In genomic region chr12:84178052-84178451, GRCm38 (mm10) we compare ENCODE assay signal across 11 mouse cellular contexts. TPM values are rescaled to one million over a fixed set of nuclear protein-coding genes. Genes with fewer than 3 reads are reported as not detected.
A peak's percentile ranks its signal among the peaks of the same experiment; 100 is the strongest.
DNase-seq lines count a peak whose midpoint lies in the region; ATAC-seq and TF ChIP-seq lines count a peak whose summit lies in the region.
"Had no signal": no experiment of that assay in that cellular context is flagged by ENCODE, and none has a peak within 500 bp of the region (broad histone marks: within the 10 kb centered on the region; RNA-seq: fewer than 3 reads in every experiment).

No protein-coding gene starts in this region.

- peaks cover 49 to 70% of the 10 kb centered on the region in 2 experiments for H3K4me1 ChIP-seq in MEL (ENCODE audit: control insufficient read depth in 1 of 2, insufficient read depth in 2 of 2, low read length in 2 of 2)
- peaks cover 89% of the 10 kb centered on the region for H3K4me1 ChIP-seq in liver, postnatal 0 days (ENCODE audit: insufficient read depth)
- H3K4me1 ChIP-seq in midbrain, postnatal 0 days (ENCODE audit: insufficient read depth, low read length), result peaks cover 23% of the 10 kb centered on the region

- WGBS in liver, postnatal 0 days (ENCODE audit: insufficient replicate concordance), result 43% methylated on average over 1 of the region's 1 CpGs
- WGBS in midbrain, postnatal 0 days, result 75% methylated on average over 1 of the region's 1 CpGs

- no peak for TF ChIP-seq CTCF in layer of hippocampus, adult 2 months (conservative IDR thresholded peaks at IDR 0.05)
- no peak for TF ChIP-seq CTCF in MEL (IDR thresholded peaks at IDR 0.05 in 2 of 3, conservative IDR thresholded peaks at IDR 0.05 in 1 of 3; ENCODE audit: control insufficient read depth in 1 of 3, insufficient read depth in 1 of 3, low read depth in 2 of 3, low read length in 3 of 3, poor library complexity in 1 of 3, severe bottlenecking in 1 of 3)
- TF ChIP-seq CTCF in liver, postnatal 0 days (IDR thresholded peaks at IDR 0.05; ENCODE audit: low read depth), result no peak
- TF ChIP-seq CTCF in midbrain, postnatal 0 days (IDR thresholded peaks at IDR 0.05), result no peak

- TF ChIP-seq POLR2A in MEL (IDR thresholded peaks at IDR 0.05; ENCODE audit: control insufficient read depth in 1 of 2, insufficient read depth in 1 of 2, low read depth in 1 of 2, low read length in 2 of 2, poor library complexity in 1 of 2), result no peak

- H3K79me2 ChIP-seq in MEL (ENCODE audit: control insufficient read depth, insufficient read depth, low read length, poor library complexity), result peaks cover 78% of the 10 kb centered on the region

- DNase-seq in adrenal gland, postnatal 14 days, result peak; percentile 69
- no peak for DNase-seq in adrenal gland, adult 18-20 months (ENCODE audit: low spot score in 2 of 2)
- DNase-seq in layer of hippocampus, adult 2 months (ENCODE audit: low spot score in 2 of 2), result no peak
- DNase-seq in layer of hippocampus, postnatal 14 days (ENCODE audit: low spot score in 2 of 2), result no peak
- DNase-seq in MEL (ENCODE audit: low read depth, low spot score), result no peak
- DNase-seq in liver, postnatal 0 days, result no peak
- DNase-seq in midbrain, postnatal 0 days (ENCODE audit: low spot score), result no peak
- no peak for DNase-seq in cerebellum, adult 9-10 months
- DNase-seq: cerebellum, adult 18-20 months had no signal

- H3K27me3 ChIP-seq in MEL (ENCODE audit: control insufficient read depth in 1 of 2, insufficient read depth in 2 of 2, low read length in 2 of 2), result no peaks in the 10 kb centered on the region
- H3K27me3 ChIP-seq in liver, postnatal 0 days (ENCODE audit: insufficient read depth, low read length), result no peaks in the 10 kb centered on the region
- no peaks in the 10 kb centered on the region for H3K27me3 ChIP-seq in midbrain, postnatal 0 days (ENCODE audit: insufficient read depth, low read length)
- H3K27me3 ChIP-seq: limb, embryonic 13.5 days; midbrain, embryonic 12.5 days had no signal

- no peaks in the 10 kb centered on the region for H3K9me3 ChIP-seq in MEL (replicated peaks; ENCODE audit: insufficient read depth, low read length)
- no peaks in the 10 kb centered on the region for H3K9me3 ChIP-seq in liver, postnatal 0 days (ENCODE audit: low read length)
- no peaks in the 10 kb centered on the region for H3K9me3 ChIP-seq in midbrain, postnatal 0 days (ENCODE audit: low read length)
- H3K9me3 ChIP-seq: limb, embryonic 13.5 days; midbrain, embryonic 12.5 days had no signal

- H3K4me2 ChIP-seq in liver, postnatal 0 days (ENCODE audit: low read depth, low read length), result peak overlapping the region; percentile 87; the same call in 1 of the 2 replicates
- H3K4me2 ChIP-seq in midbrain, postnatal 0 days (ENCODE audit: low read depth, low read length, poor library complexity, severe bottlenecking), result no peak overlapping the region
- H3K4me2 ChIP-seq: limb, embryonic 13.5 days; midbrain, embryonic 12.5 days had no signal

- H3K9ac ChIP-seq in MEL (ENCODE audit: control insufficient read depth, low read depth, low read length, poor library complexity, severe bottlenecking), result peak overlapping the region; percentile 5
- peak overlapping the region; percentile 41 for H3K9ac ChIP-seq in liver, postnatal 0 days (replicated peaks)
- H3K9ac ChIP-seq in midbrain, postnatal 0 days (replicated peaks; ENCODE audit: low read length, poor library complexity, severe bottlenecking), result no peak overlapping the region

- TF ChIP-seq RAD21 in MEL (IDR thresholded peaks at IDR 0.05; ENCODE audit: low read depth, low read length), result no peak

- H3K4me3 ChIP-seq in layer of hippocampus, adult 2 months, result no peak overlapping the region
- no peak overlapping the region for H3K4me3 ChIP-seq in MEL (ENCODE audit: control insufficient read depth in 1 of 2, insufficient read depth in 1 of 2, low read depth in 2 of 2, low read length in 2 of 2)
- no peak overlapping the region for H3K4me3 ChIP-seq in liver, postnatal 0 days (ENCODE audit: low read depth, low read length)
- no peak overlapping the region for H3K4me3 ChIP-seq in midbrain, postnatal 0 days (ENCODE audit: low read depth, low read length)
- H3K4me3 ChIP-seq: limb, embryonic 13.5 days; midbrain, embryonic 12.5 days had no signal

- no peak for TF ChIP-seq EP300 in MEL (IDR thresholded peaks at IDR 0.05; ENCODE audit: low read depth in 1 of 2, low read length in 2 of 2)
- no peak for TF ChIP-seq EP300 in liver, postnatal 0 days (IDR thresholded peaks at IDR 0.05; ENCODE audit: low read depth)

- peaks cover 5 to 67% of the 10 kb centered on the region in 2 experiments; a peak in 3 of 4 replicates for H3K36me3 ChIP-seq in MEL (ENCODE audit: control insufficient read depth in 1 of 2, insufficient read depth in 2 of 2, low read length in 2 of 2)
- H3K36me3 ChIP-seq in liver, postnatal 0 days (replicated peaks; ENCODE audit: insufficient read depth, low read length), result peaks cover 11% of the 10 kb centered on the region
- peaks cover 8% of the 10 kb centered on the region for H3K36me3 ChIP-seq in midbrain, postnatal 0 days (ENCODE audit: insufficient read depth, low read length)

- peak overlapping the region; percentile 95; the same call in 1 of the 2 replicates for H3K27ac ChIP-seq in layer of hippocampus, adult 2 months
- peak overlapping the region; percentile 96 for H3K27ac ChIP-seq in MEL (ENCODE audit: control insufficient read depth, low read depth, low read length)
- H3K27ac ChIP-seq in liver, postnatal 0 days (ENCODE audit: low read depth), result peak overlapping the region; percentile 99
- no peak overlapping the region for H3K27ac ChIP-seq in midbrain, postnatal 0 days (ENCODE audit: low read depth, low read length)
- H3K27ac ChIP-seq: midbrain, embryonic 12.5 days had no signal

- no peak for ATAC-seq in liver, postnatal 0 days
- no peak for ATAC-seq in midbrain, postnatal 0 days (ENCODE audit: low FRiP score)

TF ChIP-seq in MEL, 35 proteins besides CTCF, POLR2A, EP300 and RAD21:
- TF ChIP-seq GABPA (IDR thresholded peaks at IDR 0.05; ENCODE audit: low read depth, low read length), result no peak

RNA-seq across cellular contexts. Expression of gene Pnma1, which starts 29.8 kb away (rescaled TPM):
- 0.30 and 0.44 TPM in 2 replicates for total RNA-seq in adrenal gland, postnatal 14 days (2021)
- total RNA-seq in adrenal gland, adult 18-20 months (2021), result under 1 TPM; 0.26 to 0.36 TPM
- 1 to 10 TPM; 2.8 to 3.8 TPM for total RNA-seq in layer of hippocampus, adult 2 months (2021)
- 1 to 10 TPM; 3.3 to 4.5 TPM for total RNA-seq in layer of hippocampus, postnatal 14 days (2021)
- 0.10 and 0.31 TPM in 2 replicates for total RNA-seq in MEL (2012; rRNA removed)
- polyA plus RNA-seq in MEL (2012; ENCODE audit: insufficient read depth in 1 of 2, insufficient read length in 2 of 2, low read depth in 1 of 2, low replicate concordance in 2 of 2, missing spikeins in 1 of 2), result under 1 TPM in 1 of 2 experiments, not detected in 1; 0.46 TPM
- polyA plus RNA-seq in liver, postnatal 0 days (2015; fragmentation: Nextera tagmentation; extraction: Ambion mirVana), result 0.28 and 0.35 TPM in 2 replicates
- total RNA-seq in midbrain, postnatal 0 days (2014; rRNA removed), result 6.0 and 8.1 TPM in 2 replicates
- 8.2 and 8.9 TPM in 2 replicates for polyA plus RNA-seq in midbrain, postnatal 0 days (2015; fragmentation: Nextera tagmentation; extraction: Ambion mirVana)

RNA-seq across cellular contexts. Expression of gene Elmsan1, which starts 40.6 kb away (rescaled TPM):
- total RNA-seq in adrenal gland, postnatal 14 days (2021), result 18.7 and 25.7 TPM in 2 replicates
- 10 to 100 TPM; 17.5 to 20.6 TPM for total RNA-seq in adrenal gland, adult 18-20 months (2021)
- total RNA-seq in layer of hippocampus, adult 2 months (2021), result 10 to 100 TPM; 24.6 to 27.2 TPM
- total RNA-seq in layer of hippocampus, postnatal 14 days (2021), result 10 to 100 TPM; 17.0 to 18.1 TPM
- total RNA-seq in MEL (2012; rRNA removed), result 7.7 TPM in 2 replicates
- polyA plus RNA-seq in MEL (2012; ENCODE audit: insufficient read depth in 1 of 2, insufficient read length in 2 of 2, low read depth in 1 of 2, low replicate concordance in 2 of 2, missing spikeins in 1 of 2), result 10 to 100 TPM in 1 of 2 experiments, not detected in 1; 25.3 TPM
- polyA plus RNA-seq in liver, postnatal 0 days (2015; fragmentation: Nextera tagmentation; extraction: Ambion mirVana), result 2.6 and 2.8 TPM in 2 replicates
- total RNA-seq in midbrain, postnatal 0 days (2014; rRNA removed), result 8.5 and 15.6 TPM in 2 replicates
- 2.0 and 3.0 TPM in 2 replicates for polyA plus RNA-seq in midbrain, postnatal 0 days (2015; fragmentation: Nextera tagmentation; extraction: Ambion mirVana)
